Mouse (Mus musculus) left cerebral cortex, postnatal 36 days (tissue): ENCODE results near the gene Aars2. TPM values are rescaled to one million over a fixed set of nuclear protein-coding genes. Genes with fewer than 3 reads are reported as not detected.

ENCODE experiments used
- DNase-seq, 2 experiments: peaks; one replicate each; pipeline ENCODE4 v3.0.0; 2021 to 2022; ENCODE audit warnings: low spot score in 2 of 2, mixed read lengths in 1 of 2
- intact Hi-C: fragments of 180-260 bp; cut with DNase I; formaldehyde crosslinking; loops from one replicate; pipeline ENCODE4 v1.15.1; 2025
- total RNA-seq, 2 experiments: library from RNA; stranded (reverse); gene quantifications; 2 replicates each; pipeline ENCODE4 v1.2.3; 2021

Gene Aars2
- total RNA-seq = 10 to 100 TPM; 23.1 to 26.4 TPM

GRCm38 (mm10) chr17:45506700-45507189 is at the start of gene Aars2:
Gene Aars2, plus strand, starts transcription at chr17:45506841.
- intact Hi-C loops = no loop called here
- DNase-seq = peak; percentile 93

GRCm38 (mm10) chr17:45457487-45457886 is 49.2 kb upstream of the Aars2 start:
- intact Hi-C loops = no loop called here
- DNase-seq = no peak

- intact Hi-C loops = no loop called here
- DNase-seq = no peak
These were observed 48.1 kb upstream of the Aars2 start for GRCm38 (mm10) chr17:45458516-45458915.

- intact Hi-C loops = no loop called here
- no peak for DNase-seq
These were observed 47.6 kb upstream of the Aars2 start for GRCm38 (mm10) chr17:45459062-45459461.

GRCm38 (mm10) chr17:45462506-45462905 is 44.1 kb upstream of the Aars2 start:
- no peak for DNase-seq
- intact Hi-C loops = no loop called here

- intact Hi-C loops = no loop called here
- DNase-seq = no peak
These were observed 42.4 kb upstream of the Aars2 start for GRCm38 (mm10) chr17:45464255-45464654.

- intact Hi-C loops = no loop called here
- DNase-seq = no peak
These were observed 39.9 kb upstream of the Aars2 start for GRCm38 (mm10) chr17:45466701-45467100.

GRCm38 (mm10) chr17:45468302-45468701 is 38.3 kb upstream of the Aars2 start:
- intact Hi-C loops = no loop called here
- DNase-seq = no peak

GRCm38 (mm10) chr17:45470726-45471125 is 35.9 kb upstream of the Aars2 start:
- peak in 1 of 2 experiments; percentile 9 for DNase-seq
- intact Hi-C loops = no loop called here

- DNase-seq = no peak
- intact Hi-C loops = no loop called here
These were observed 33.0 kb upstream of the Aars2 start for GRCm38 (mm10) chr17:45473667-45474066.

- DNase-seq = no peak
- intact Hi-C loops = no loop called here
These were observed 32.5 kb upstream of the Aars2 start for GRCm38 (mm10) chr17:45474146-45474545.

GRCm38 (mm10) chr17:45474669-45475465 is 31.8 kb upstream of the Aars2 start, which contains the start of gene Spats1:
Gene Spats1, minus strand, starts transcription at chr17:45475415.
- intact Hi-C loops = no loop called here
- peak; percentile 89 for DNase-seq

GRCm38 (mm10) chr17:45478234-45478825 is 28.3 kb upstream of the Aars2 start:
- peak; percentile 83 to 86 for DNase-seq
- intact Hi-C loops = loop anchor here (2.0 kb wide), 1 partner anchor 74 kb away; no protein-coding TSS in a partner anchor

- DNase-seq = no peak
- intact Hi-C loops = no loop called here
These were observed 26.2 kb upstream of the Aars2 start for GRCm38 (mm10) chr17:45480429-45480828.

GRCm38 (mm10) chr17:45485581-45485980 is 21.1 kb upstream of the Aars2 start:
- intact Hi-C loops = no loop called here
- DNase-seq = peak in 1 of 2 experiments; percentile 30

GRCm38 (mm10) chr17:45487216-45487615 is 19.4 kb upstream of the Aars2 start:
- DNase-seq = no peak
- intact Hi-C loops = no loop called here

- no peak for DNase-seq
- intact Hi-C loops = no loop called here
These were observed 18.1 kb upstream of the Aars2 start for GRCm38 (mm10) chr17:45488321-45489254.

- intact Hi-C loops = no loop called here
- no peak for DNase-seq
These were observed 16.9 kb upstream of the Aars2 start for GRCm38 (mm10) chr17:45489736-45490135.

- no peak for DNase-seq
- intact Hi-C loops = no loop called here
These were observed 16.0 kb upstream of the Aars2 start for GRCm38 (mm10) chr17:45490532-45491154.
